21 mouse cellular contexts compared by ENCODE assay signal in genomic region chr7:120094216-120094615, GRCm38 (mm10). TPM values are rescaled to one million over a fixed set of nuclear protein-coding genes. Genes with fewer than 3 reads are reported as not detected.
A peak's percentile ranks its signal among the peaks of the same experiment; 100 is the strongest.
DNase-seq lines count a peak whose midpoint lies in the region; TF ChIP-seq lines count a peak whose summit lies in the region.
"Had no signal": no experiment of that assay in that cellular context is flagged by ENCODE, and none has a peak within 500 bp of the region (broad histone marks: within the 10 kb centered on the region; RNA-seq: fewer than 3 reads in every experiment).

No protein-coding gene starts in this region.

- TF ChIP-seq CTCF in heart, adult 2 months (IDR thresholded peaks at IDR 0.05) = no peak
- TF ChIP-seq CTCF in left cerebral cortex, adult 2 months (IDR thresholded peaks at IDR 0.05) = no peak

- H3K79me2 ChIP-seq in heart, adult 2 months (replicated peaks; ENCODE audit: control insufficient read depth, insufficient read depth, low read length) = no peaks in the 10 kb centered on the region

- 19% methylated on average over 3 of the region's 3 CpGs for WGBS in heart, adult 2 months

- no peak overlapping the region for H3K9ac ChIP-seq in heart, adult 2 months (ENCODE audit: low read depth, low read length)
- H3K9ac ChIP-seq: forebrain, embryonic 13.5 days; forebrain, postnatal 0 days; heart, embryonic 12.5 days; hindbrain, embryonic 15.5 days had no signal

- peak; percentile 21 for DNase-seq in heart, adult 8-10 months (ENCODE audit: low spot score)
- DNase-seq in heart, adult 2 months = no peak
- no peak for DNase-seq in left cerebral cortex, adult 2 months (ENCODE audit: extremely low spot score in 1 of 2, low spot score in 2 of 2)
- DNase-seq in left cerebral cortex, postnatal 4 days = no peak
- DNase-seq in brain, adult 2 months (ENCODE audit: low read depth, low spot score) = peak; percentile 76
- DNase-seq in telencephalon, adult 2 months (ENCODE audit: low read depth, low spot score) = peak; percentile 42
- DNase-seq: adrenal gland, adult 2 months; adrenal gland, postnatal 25 days; cerebellum, adult 2 months; cerebellum, postnatal 10 days; forebrain, postnatal 0 days; gastrocnemius, postnatal 10 days; heart, postnatal 14 days had no signal

- peaks cover 2% of the 10 kb centered on the region; the same call in 1 of the 2 replicates for H3K36me3 ChIP-seq in heart, adult 2 months (ENCODE audit: control insufficient read depth, insufficient read depth, low read length)
- H3K36me3 ChIP-seq: embryonic facial prominence, embryonic 10.5 days; heart, embryonic 12.5 days; hindbrain, embryonic 15.5 days had no signal

- H3K27me3 ChIP-seq in heart, adult 2 months (ENCODE audit: control insufficient read depth, insufficient read depth, low read length) = no peaks in the 10 kb centered on the region
- H3K27me3 ChIP-seq: heart, embryonic 12.5 days; hindbrain, embryonic 15.5 days had no signal

- no peak overlapping the region for H3K27ac ChIP-seq in heart, adult 2 months
- 0 out of 2 replicates have a peak overlapping the region, but pooled peaks have one; percentile 15 for H3K27ac ChIP-seq in left cerebral cortex, adult 2 months
- H3K27ac ChIP-seq: embryonic facial prominence, embryonic 10.5 days; forebrain, embryonic 13.5 days; hindbrain, embryonic 15.5 days had no signal

- no peak overlapping the region for H3K4me3 ChIP-seq in heart, adult 2 months
- no peak overlapping the region for H3K4me3 ChIP-seq in left cerebral cortex, adult 2 months
- H3K4me3 ChIP-seq: embryonic facial prominence, embryonic 10.5 days; forebrain, embryonic 13.5 days; heart, embryonic 12.5 days; hindbrain, embryonic 15.5 days had no signal

- no peak for TF ChIP-seq EP300 in heart, adult 2 months (IDR thresholded peaks at IDR 0.05; ENCODE audit: insufficient read depth, low read depth, low read length)

- peaks cover 2% of the 10 kb centered on the region; the same call in 1 of the 2 replicates for H3K4me1 ChIP-seq in heart, adult 2 months (ENCODE audit: control insufficient read depth, insufficient read depth, low read length)
- H3K4me1 ChIP-seq: forebrain, embryonic 13.5 days; hindbrain, embryonic 15.5 days had no signal

- intact Hi-C loops in heart, adult 2 months (cut with DNase I) = loop anchor here (10.0 kb wide), 1 partner anchor 111 kb away; the partner anchor contains the start of genes Abca14 and Crym
- intact Hi-C loops in left cerebral cortex, adult 2 months (cut with DNase I) = no loop called here
- intact Hi-C loops in left cerebral cortex, postnatal 4 days (cut with DNase I) = no loop called here

- no peak for TF ChIP-seq POLR2A in heart, adult 2 months (IDR thresholded peaks at IDR 0.05; ENCODE audit: insufficient read depth, low read depth, low read length)

RNA-seq across cellular contexts. Expression of gene Dnah3, which starts 0.9 kb away (rescaled TPM):
- total RNA-seq in heart, adult 8-10 months (2022) = under 1 TPM in 1 of 4 experiments, not detected in 3; 0.14 TPM
- total RNA-seq in heart, adult 2 months (2021) = not detected
- polyA plus RNA-seq in heart, adult 2 months (2012; rRNA removed) = 0.59 TPM in 1 of 2 replicates, not detected in the other
- total RNA-seq in left cerebral cortex, adult 2 months (2021) = under 1 TPM; 0.09 to 0.26 TPM
- total RNA-seq in left cerebral cortex, postnatal 4 days (2021) = under 1 TPM; 0.34 to 0.52 TPM
- total RNA-seq: adrenal gland, postnatal 25 days; ES-E14; gastrocnemius, postnatal 10 days had no signal
- polyA plus RNA-seq: adrenal gland, adult 2 months; embryonic facial prominence, embryonic 10.5 days; heart, embryonic 12.5 days; intestine, embryonic 16.5 days had no signal

RNA-seq across cellular contexts. Expression of gene Tmem159, which starts 7.9 kb away (rescaled TPM):
- 10 to 100 TPM; 23.0 to 29.5 (median 27.1) TPM for total RNA-seq in heart, adult 8-10 months (2022)
- total RNA-seq in heart, adult 2 months (2021) = 10 to 100 TPM; 22.2 to 24.1 TPM
- 29.9 and 38.1 TPM in 2 replicates for polyA plus RNA-seq in heart, adult 2 months (2012; rRNA removed)
- 10 to 100 TPM; 11.2 to 13.4 TPM for total RNA-seq in left cerebral cortex, adult 2 months (2021)
- 1 to 10 TPM; 7.0 to 9.1 TPM for total RNA-seq in left cerebral cortex, postnatal 4 days (2021)

RNA-seq across cellular contexts. Expression of gene Zp2, which starts 50.9 kb away (rescaled TPM):
- 1 to 10 TPM in 1 of 4 experiments, under 1 TPM in 3; 0.78 to 1.6 (median 0.83) TPM for total RNA-seq in heart, adult 8-10 months (2022)
- under 1 TPM; 0.29 to 0.41 TPM for total RNA-seq in heart, adult 2 months (2021)
- polyA plus RNA-seq in heart, adult 2 months (2012; rRNA removed) = 0.41 and 0.76 TPM in 2 replicates
- total RNA-seq in left cerebral cortex, adult 2 months (2021) = under 1 TPM; 0.26 to 0.29 TPM
- under 1 TPM; 0.44 TPM for total RNA-seq in left cerebral cortex, postnatal 4 days (2021)
- total RNA-seq: adrenal gland, adult 2 months; ES-E14; forebrain, postnatal 0 days had no signal
- polyA plus RNA-seq: adrenal gland, adult 2 months; cerebellum, adult 2 months; forebrain, embryonic 13.5 days; gonadal fat pad, adult 2 months; heart, embryonic 12.5 days; hindbrain, embryonic 11.5 days; hindbrain, embryonic 15.5 days; intestine, embryonic 16.5 days had no signal

Comparison
In these comparisons a context has a peak if more than half of its experiments do, and no peak if none do; other contexts are left out.
1. DNase-seq: peak in heart, adult 8-10 months (single experiment), brain, adult 2 months (single experiment) and telencephalon, adult 2 months (single experiment); none in heart, adult 2 months (0 of 2), left cerebral cortex, adult 2 months (0 of 2) and left cerebral cortex, postnatal 4 days (single experiment).